Mouse (Mus musculus) ovary, adult 18-20 months (tissue): ENCODE results near the gene Atp5e.

Experiments
- DNase-seq: peaks from one replicate; pipeline ENCODE4 v3.0.0; 2022; ENCODE audit warnings: low spot score, mixed read lengths

The Atp5e gene

GRCm38 (mm10) chr2:174415001-174415730 lies 48.7 kb downstream of the Atp5e start:
- DNase-seq: no peak

- DNase-seq: no peak
Measured at GRCm38 (mm10) chr2:174413127-174413526, 50.8 kb downstream of the Atp5e start.
